ENCODE assay signal across 7 mouse cellular contexts in genomic region chr3:57625275-57625997, GRCm38 (mm10). TPM values are rescaled to one million over a fixed set of nuclear protein-coding genes. Genes with fewer than 3 reads are reported as not detected.
DNase-seq lines count a peak whose midpoint lies in the region; ATAC-seq and TF ChIP-seq lines count a peak whose summit lies in the region.

No protein-coding gene starts in this region.

- H3K27ac ChIP-seq in cortical plate, adult 2 months (ENCODE audit: insufficient read depth, low read length) = no peak overlapping the region
- H3K27ac ChIP-seq in intestine, embryonic 14.5 days (ENCODE audit: low read depth) = no peak overlapping the region

- DNase-seq in adrenal gland, adult (ENCODE audit: inconsistent age in 2 of 2, low spot score in 1 of 2) = peak; percentile 44 to 89
- DNase-seq in gastrocnemius, postnatal 36 days = peak; percentile 43 to 53
- peak; percentile 90 for DNase-seq in intestine, embryonic 14.5 days (ENCODE audit: low spot score)
- peak; percentile 67 to 69 for DNase-seq in left cerebral cortex, postnatal 10 days (ENCODE audit: extremely low spot score in 1 of 2, low spot score in 2 of 2)
- DNase-seq in mesoderm, embryonic 11.5 days (ENCODE audit: low read depth, low spot score) = peak; percentile 85
- peak; percentile 23 for DNase-seq in right cerebral cortex, postnatal 25 days

- intact Hi-C loops in gastrocnemius, postnatal 36 days (cut with DNase I) = loop anchor here (2.0 kb wide), 1 partner anchor 155 kb away; no protein-coding TSS in a partner anchor
- intact Hi-C loops in left cerebral cortex, postnatal 10 days (cut with DNase I) = loop anchor here (2.0 kb wide), 1 partner anchor 155 kb away; no protein-coding TSS in a partner anchor

- H3K9me3 ChIP-seq in intestine, embryonic 14.5 days (ENCODE audit: control insufficient read depth, low read length) = no peaks in the 10 kb centered on the region

- no peak for TF ChIP-seq POLR2A in cortical plate, adult 2 months (IDR thresholded peaks at IDR 0.05; ENCODE audit: extremely low read depth, insufficient read depth, low read length)

- H3K27me3 ChIP-seq in intestine, embryonic 14.5 days (replicated peaks; ENCODE audit: control insufficient read depth, insufficient read depth, low read length) = no peaks in the 10 kb centered on the region

- peak; percentile 69 for TF ChIP-seq CTCF in cortical plate, adult 2 months (IDR thresholded peaks at IDR 0.05; ENCODE audit: extremely low read depth, insufficient read depth, low read length)

- H3K4me3 ChIP-seq in cortical plate, adult 2 months (ENCODE audit: insufficient read depth, low read length) = peak overlapping the region; percentile 21
- peak overlapping the region; percentile 21 for H3K4me3 ChIP-seq in intestine, embryonic 14.5 days (ENCODE audit: low read depth, low read length)

- H3K4me2 ChIP-seq in intestine, embryonic 14.5 days (ENCODE audit: low read length) = peak overlapping the region; percentile 46

- 36% methylated on average over 21 of the region's 21 CpGs for WGBS in intestine, embryonic 14.5 days

- no peaks in the 10 kb centered on the region for H3K36me3 ChIP-seq in intestine, embryonic 14.5 days (ENCODE audit: control insufficient read depth, insufficient read depth, low read length)

- 0 out of 2 replicates have a peak overlapping the region, but pooled peaks have one; percentile 34 for H3K9ac ChIP-seq in intestine, embryonic 14.5 days (ENCODE audit: low read length)

- peak; percentile 32; the same call in 1 of the 2 replicates for ATAC-seq in intestine, embryonic 14.5 days (replicated peaks; ENCODE audit: low FRiP score, low TSS enrichment, low read depth)

- H3K4me1 ChIP-seq in cortical plate, adult 2 months (ENCODE audit: control insufficient read depth, insufficient read depth, low read length) = no peaks in the 10 kb centered on the region
- H3K4me1 ChIP-seq in intestine, embryonic 14.5 days (replicated peaks; ENCODE audit: control insufficient read depth, insufficient read depth, low read length) = no peaks in the 10 kb centered on the region

RNA-seq across cellular contexts. Expression of gene Commd2, which starts 26.1 kb away (rescaled TPM):
- 26.1 and 26.9 TPM in 2 replicates for polyA plus RNA-seq in cortical plate, adult 2 months (2012; rRNA removed)
- 10 to 100 TPM; 10.1 to 12.0 TPM for total RNA-seq in gastrocnemius, postnatal 36 days (2021)
- 86.8 and 95.9 TPM in 2 replicates for polyA plus RNA-seq in intestine, embryonic 14.5 days (2014; fragmentation: Nextera tagmentation; extraction: Ambion mirVana)
- 10 to 100 TPM; 22.5 to 25.4 TPM for total RNA-seq in left cerebral cortex, postnatal 10 days (2021)

RNA-seq across cellular contexts. Expression of gene Wwtr1, which starts 49.7 kb away (rescaled TPM):
- polyA plus RNA-seq in cortical plate, adult 2 months (2012; rRNA removed) = 11.0 and 11.6 TPM in 2 replicates
- total RNA-seq in gastrocnemius, postnatal 36 days (2021) = 10 to 100 TPM; 22.9 to 25.2 TPM
- 20.4 and 23.4 TPM in 2 replicates for polyA plus RNA-seq in intestine, embryonic 14.5 days (2014; fragmentation: Nextera tagmentation; extraction: Ambion mirVana)
- 10 to 100 TPM; 18.4 to 19.0 TPM for total RNA-seq in left cerebral cortex, postnatal 10 days (2021)

Comparison
In these comparisons a context has a peak if more than half of its experiments do, and no peak if none do; other contexts are left out.
1. DNase-seq: peak in every context shown above with its lines; median percentile 90 in intestine, embryonic 14.5 days; 85 in mesoderm, embryonic 11.5 days; 68 in left cerebral cortex, postnatal 10 days; 66 in adrenal gland, adult; 48 in gastrocnemius, postnatal 36 days; 23 in right cerebral cortex, postnatal 25 days.